Mouse (Mus musculus) adrenal gland, adult 18-20 months (tissue): ENCODE measurements at regions not wholly inside any gene's neighbourhood (a gene's known extent, or its start where the extent isn't known, plus 50 kb on each side); places are given as distances from the start of the nearest gene placed in this dataset.
A peak's percentile ranks its signal among the peaks of the same experiment; 100 is the strongest.
"Not testable (repeated sequence)": the region's sequence is repeated elsewhere in the genome, so short reads cannot be mapped to it uniquely, and the experiment has no call there.

ENCODE experiments used
- DNase-seq, 2 experiments: peaks; one replicate each; pipeline ENCODE4 v3.0.0; 2021 to 2022; ENCODE audit warnings: low spot score in 2 of 2

DNA sequence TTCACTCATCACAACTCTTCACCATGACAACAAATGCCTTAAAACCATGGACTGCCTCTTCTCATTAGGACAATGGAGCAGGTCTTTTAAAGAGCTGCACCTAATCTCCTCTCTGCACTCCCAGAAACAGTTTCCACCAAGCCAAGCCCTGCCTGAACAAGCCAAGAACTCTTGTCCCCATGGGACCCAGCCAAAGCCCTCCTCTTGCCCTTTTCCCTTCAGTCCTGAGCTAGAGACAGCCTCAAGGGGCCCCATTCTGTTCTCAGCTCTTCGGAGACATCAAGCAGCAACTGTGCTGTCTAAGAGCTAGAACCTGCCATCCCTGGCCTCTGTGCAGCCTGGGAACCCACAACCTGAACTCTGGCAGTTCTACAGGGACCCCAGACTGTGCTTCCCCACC lies 345.0 kb upstream of the Irak1bp1 start:
- DNase-seq: peak in 1 of 2 experiments; percentile 20

- no peak for DNase-seq
These were observed 335.9 kb upstream of the Irak1bp1 start for GRCm38 (mm10) chr9:82493440-82493839.

DNA sequence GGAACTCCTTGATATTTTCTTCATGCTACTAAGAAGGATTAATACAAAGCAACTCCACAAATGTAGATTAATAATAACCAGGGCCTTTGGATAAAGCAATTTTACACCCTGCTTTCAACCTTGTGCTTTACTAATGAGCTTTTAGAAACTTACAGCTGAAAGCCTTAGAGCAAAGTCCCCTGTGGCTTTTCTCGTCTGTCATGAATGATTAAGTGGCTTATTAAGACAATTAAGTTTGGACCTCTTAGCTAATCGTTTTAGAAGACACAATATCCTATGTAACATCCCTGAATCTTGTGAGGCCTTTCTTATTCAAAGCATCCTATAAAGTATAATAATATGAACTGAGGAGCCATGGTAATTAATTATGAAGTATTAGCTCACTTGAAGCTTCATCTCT lies 319.3 kb upstream of the Irak1bp1 start:
- no peak for DNase-seq

- DNase-seq: no peak
These were observed 310.3 kb upstream of the Irak1bp1 start for GRCm38 (mm10) chr9:82518993-82519392.

- no peak for DNase-seq
These were observed 301.4 kb upstream of the Irak1bp1 start for GRCm38 (mm10) chr9:82527867-82528385.

GRCm38 (mm10) chr9:82552726-82553125 lies 276.6 kb upstream of the Irak1bp1 start:
- no peak for DNase-seq

- DNase-seq: no peak
These were observed 276.1 kb upstream of the Irak1bp1 start for GRCm38 (mm10) chr9:82553213-82553612.

DNA sequence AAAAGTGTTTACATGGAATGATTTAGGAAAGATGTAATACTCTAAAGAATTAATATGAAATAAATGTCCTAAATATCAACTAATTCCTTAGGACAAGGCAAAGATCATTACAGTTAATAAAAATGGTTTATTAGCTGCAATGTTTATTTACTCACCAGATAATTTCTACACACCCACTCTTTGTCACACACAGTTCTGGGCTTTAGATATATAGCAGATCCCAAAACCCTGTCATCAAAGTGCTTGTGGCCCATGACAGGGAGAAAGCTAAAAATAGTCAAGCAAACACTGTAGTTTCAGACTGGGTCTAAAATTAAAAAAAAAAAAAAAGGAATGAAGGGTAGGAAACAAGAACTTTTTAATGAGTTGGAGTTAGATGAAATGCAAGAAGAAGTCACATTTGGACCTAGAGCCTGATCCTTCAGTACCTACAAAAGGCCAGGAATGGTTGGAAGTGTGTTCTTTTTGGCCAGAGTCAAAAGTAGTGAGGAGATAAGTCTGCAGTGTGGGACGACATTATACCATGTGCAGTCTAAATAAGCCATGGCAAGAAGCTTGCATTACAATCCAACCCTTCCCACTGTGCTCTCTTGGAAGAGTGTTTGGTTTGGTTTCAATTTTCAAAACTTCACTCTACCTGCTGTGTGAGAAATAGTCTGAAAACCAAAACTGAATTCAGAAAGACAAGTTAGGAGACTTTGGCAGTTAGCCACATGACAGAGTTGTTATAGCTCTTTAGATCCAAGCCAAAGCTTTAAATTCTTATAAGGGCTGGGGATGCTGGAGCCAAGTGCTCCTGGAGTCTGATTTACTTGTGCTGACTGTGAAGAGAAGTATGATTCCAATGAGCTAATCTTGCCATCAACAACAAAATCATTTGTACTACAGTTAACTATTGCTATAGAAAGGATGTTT lies 266.5 kb upstream of the Irak1bp1 start:
- DNase-seq: no peak

GRCm38 (mm10) chr9:82581373-82582018 lies 247.8 kb upstream of the Irak1bp1 start:
- no peak for DNase-seq

DNA sequence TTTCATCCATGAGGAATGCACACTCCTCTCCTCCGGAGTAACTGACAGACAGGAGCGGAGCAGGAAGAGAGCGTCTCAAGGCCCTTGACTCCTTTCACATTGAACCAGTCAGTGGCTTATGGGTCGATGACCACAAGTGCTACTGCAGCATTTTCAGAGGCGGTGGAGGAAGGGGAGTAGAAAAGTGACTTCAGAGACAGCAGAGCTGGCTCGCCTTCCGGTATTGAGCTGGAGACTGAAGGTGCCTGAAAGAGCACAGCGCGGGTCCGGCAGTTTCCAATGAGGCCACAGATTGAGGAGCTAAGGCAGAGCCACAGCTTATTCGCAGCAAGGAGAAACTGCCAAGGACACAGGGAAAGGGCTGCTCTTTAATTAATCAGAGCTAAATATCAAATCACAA lies 220.2 kb upstream of the Irak1bp1 start:
- DNase-seq: peak in 1 of 2 experiments; percentile 3

- DNase-seq: no peak
These were observed 219.4 kb upstream of the Irak1bp1 start for GRCm38 (mm10) chr9:82609946-82610345.

GRCm38 (mm10) chr9:82612526-82612925 lies 216.8 kb upstream of the Irak1bp1 start:
- DNase-seq: no peak

GRCm38 (mm10) chr9:82632411-82632810 lies 196.9 kb upstream of the Irak1bp1 start:
- no peak for DNase-seq

DNA sequence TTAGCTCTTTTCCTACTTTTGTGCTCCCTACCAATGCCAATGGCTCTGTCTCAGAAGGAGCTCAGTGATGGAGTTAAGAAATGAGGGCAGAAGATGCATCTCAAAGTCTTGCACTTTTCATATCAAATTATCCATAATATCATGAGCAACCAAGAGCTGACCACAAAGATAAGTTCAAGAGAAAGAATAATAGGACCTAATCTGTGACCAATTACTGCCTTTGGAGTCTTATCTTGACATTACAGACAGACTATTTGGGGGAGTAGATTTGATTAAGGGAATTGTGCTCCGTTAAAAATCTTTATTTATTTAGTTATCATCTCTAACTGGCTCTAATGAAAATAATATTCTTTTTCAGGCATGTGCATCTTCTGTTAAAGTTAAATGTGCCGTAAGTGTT lies 189.1 kb upstream of the Irak1bp1 start:
- DNase-seq: no peak

DNA sequence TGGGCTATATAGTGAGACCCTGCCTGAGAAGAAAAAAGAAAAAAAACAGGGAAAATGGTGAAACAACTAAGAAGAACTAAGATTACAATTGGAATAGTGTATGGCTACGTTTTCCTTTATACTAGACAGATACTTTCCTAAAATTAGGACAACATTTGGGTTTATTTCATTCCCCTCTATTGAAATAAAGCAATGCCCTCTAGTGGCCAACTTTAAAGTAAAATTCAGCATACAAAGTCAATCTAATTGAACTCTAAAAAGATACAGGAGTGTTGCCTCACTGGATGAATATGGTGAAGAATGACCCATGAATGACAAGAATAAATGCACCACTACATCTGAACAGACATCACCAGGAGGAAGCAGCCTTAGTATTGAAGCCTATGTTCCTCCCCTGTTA lies 185.4 kb upstream of the Irak1bp1 start:
- DNase-seq: no peak

- not testable (repeated sequence) for DNase-seq
These were observed 173.8 kb upstream of the Irak1bp1 start for GRCm38 (mm10) chr9:82655511-82655910.

- no peak for DNase-seq
These were observed 147.1 kb upstream of the Irak1bp1 start for GRCm38 (mm10) chr9:82682196-82682595.

DNA sequence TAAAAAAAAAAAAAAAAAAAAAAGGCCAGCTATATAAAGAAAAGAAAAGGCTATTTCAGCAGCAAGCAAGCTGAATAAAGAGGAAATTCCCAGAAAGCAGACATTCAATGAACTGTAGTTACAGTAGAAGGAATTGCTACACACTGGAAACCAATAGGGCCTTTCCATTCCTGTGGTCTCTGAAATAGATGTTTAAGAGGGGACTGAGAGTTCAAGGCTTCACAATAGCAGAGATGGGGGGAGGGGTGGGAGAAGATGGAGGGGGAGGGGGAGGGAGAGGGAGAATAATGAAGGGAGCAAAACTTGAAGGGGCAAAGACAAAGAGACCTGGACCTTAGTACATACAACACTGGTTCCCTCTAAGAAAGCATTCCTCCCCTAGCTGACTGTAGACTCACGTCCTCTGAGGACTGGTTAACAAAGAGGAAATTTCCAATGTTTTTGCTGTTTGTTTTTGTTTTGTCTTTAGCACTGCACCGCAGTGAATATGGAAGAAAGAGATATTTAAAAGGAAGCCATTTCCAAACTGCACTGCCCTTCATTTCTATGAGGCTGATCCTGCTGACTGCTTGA lies 119.8 kb upstream of the Irak1bp1 start:
- no peak for DNase-seq

- DNase-seq: no peak
These were observed 119.2 kb upstream of the Irak1bp1 start for GRCm38 (mm10) chr9:82709991-82710593.

DNA sequence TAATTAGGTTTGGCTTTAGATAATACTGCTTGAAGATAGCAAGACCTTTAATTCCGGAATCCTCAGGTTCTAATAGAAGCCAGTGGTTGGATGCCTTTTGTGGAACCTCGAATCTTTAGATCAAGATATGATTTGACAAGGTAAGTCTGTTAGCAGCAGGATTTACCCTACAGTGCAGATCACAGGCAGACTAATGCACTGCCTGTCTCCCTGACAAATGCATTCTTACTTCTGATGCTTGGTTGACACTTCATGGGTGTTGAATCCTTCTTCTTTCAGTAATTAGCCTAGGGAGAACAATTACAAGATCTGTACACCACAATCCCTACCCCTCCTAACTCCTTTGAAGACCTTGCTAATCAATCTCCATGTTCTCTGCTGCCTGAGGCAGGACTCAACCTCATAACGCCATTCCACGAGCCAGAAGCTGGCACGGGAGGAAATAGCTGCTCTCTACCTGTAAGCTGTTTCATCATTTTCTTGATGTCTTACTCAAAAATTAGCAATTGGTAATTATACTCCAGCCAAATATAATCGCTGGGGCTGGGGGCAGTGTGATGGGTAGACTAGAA lies 118.3 kb upstream of the Irak1bp1 start:
- no peak for DNase-seq
